Mouse (Mus musculus): ENCODE measurements at regions not wholly inside any gene's neighbourhood (a gene's known extent, or its start where the extent isn't known, plus 50 kb on each side); places are given as distances from the start of the nearest gene placed in this dataset.

DNA sequence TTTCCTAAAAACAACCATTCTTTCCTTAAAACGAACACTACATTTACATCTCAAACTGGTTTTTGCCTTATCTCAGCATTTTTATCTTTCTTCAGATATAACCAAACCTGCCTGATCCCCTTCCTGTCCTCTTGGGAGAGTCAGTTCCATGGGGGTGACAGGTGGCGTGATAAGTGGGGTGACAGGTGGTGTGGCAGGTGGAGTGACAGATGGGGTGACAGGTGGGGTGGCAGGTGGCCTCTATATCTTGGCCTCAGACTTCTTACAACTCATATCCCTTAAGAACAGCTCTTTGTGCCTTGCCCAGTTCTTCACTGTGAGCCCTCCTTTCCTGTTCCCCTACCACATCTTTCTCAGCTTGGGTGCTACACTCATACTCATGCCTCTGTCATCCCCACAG lies 259.0 kb upstream of the Far2 start:
- H3K4me1 ChIP-seq (ENCODE audit: control insufficient read depth in 1 of 2, insufficient read depth in 2 of 2, low read length in 2 of 2) = no peaks in the 10 kb centered on the region
- no peaks in the 10 kb centered on the region for H3K79me2 ChIP-seq (ENCODE audit: control insufficient read depth, insufficient read depth, low read length, poor library complexity)
- H3K9me3 ChIP-seq (replicated peaks; ENCODE audit: insufficient read depth, low read length) = no peaks in the 10 kb centered on the region
- no peak for DNase-seq (ENCODE audit: low read depth, low spot score)
- no peaks in the 10 kb centered on the region for H3K27me3 ChIP-seq (ENCODE audit: control insufficient read depth in 1 of 2, insufficient read depth in 2 of 2, low read length in 2 of 2)
- no peak overlapping the region for H3K27ac ChIP-seq (ENCODE audit: control insufficient read depth, low read depth, low read length)
- H3K4me3 ChIP-seq (ENCODE audit: control insufficient read depth in 1 of 2, insufficient read depth in 1 of 2, low read depth in 2 of 2, low read length in 2 of 2) = no peak overlapping the region
- TF ChIP-seq CTCF (IDR thresholded peaks at IDR 0.05 in 2 of 3, conservative IDR thresholded peaks at IDR 0.05 in 1 of 3; ENCODE audit: control insufficient read depth in 1 of 3, insufficient read depth in 1 of 3, low read depth in 2 of 3, low read length in 3 of 3, poor library complexity in 1 of 3, severe bottlenecking in 1 of 3) (no peak), JUND (IDR thresholded peaks at IDR 0.05; ENCODE audit: low read depth, low read length) (no peak), POLR2A (IDR thresholded peaks at IDR 0.05; ENCODE audit: control insufficient read depth in 1 of 2, insufficient read depth in 1 of 2, low read depth in 1 of 2, low read length in 2 of 2, poor library complexity in 1 of 2) (no peak), BHLHE40 (IDR thresholded peaks at IDR 0.05; ENCODE audit: borderline replicate concordance, low read depth, low read length) (no peak), TBP (IDR thresholded peaks at IDR 0.05; ENCODE audit: low read depth, low read length) (no peak), MYB (IDR thresholded peaks at IDR 0.05; ENCODE audit: low read depth, low read length) (no peak), ELF1 (IDR thresholded peaks at IDR 0.05; ENCODE audit: low read depth, low read length) (no peak), EP300 (IDR thresholded peaks at IDR 0.05; ENCODE audit: low read depth in 1 of 2, low read length in 2 of 2) (no peak), MAX (IDR thresholded peaks at IDR 0.05; ENCODE audit: low read length) (no peak), GATA1 (IDR thresholded peaks at IDR 0.05; ENCODE audit: low read depth, low read length) (no peak)
- H3K36me3 ChIP-seq (ENCODE audit: control insufficient read depth in 1 of 2, insufficient read depth in 2 of 2, low read length in 2 of 2) = no peaks in the 10 kb centered on the region
- H3K9ac ChIP-seq (ENCODE audit: control insufficient read depth, low read depth, low read length, poor library complexity, severe bottlenecking) = no peak overlapping the region

DNA sequence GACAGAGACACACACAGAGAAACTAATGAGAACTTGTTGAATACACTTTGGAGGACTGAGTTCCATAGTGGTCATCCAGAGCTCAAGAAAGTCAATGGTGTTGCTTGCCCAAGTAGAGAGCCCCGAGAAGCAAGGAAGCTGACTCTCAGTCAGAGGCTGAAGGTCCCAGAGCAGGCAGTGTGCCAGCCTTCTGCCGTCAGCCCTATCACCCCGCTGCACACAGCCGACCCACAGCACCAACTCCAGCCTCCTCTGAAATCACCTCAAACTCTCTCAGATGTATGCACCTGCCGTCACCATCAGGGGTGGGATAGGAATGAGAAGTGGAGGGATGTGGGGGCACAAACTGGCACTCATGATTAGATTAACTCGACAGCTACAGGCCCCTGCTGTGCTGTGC lies 257.9 kb upstream of the Far2 start:
- no peaks in the 10 kb centered on the region for H3K4me1 ChIP-seq (ENCODE audit: control insufficient read depth in 1 of 2, insufficient read depth in 2 of 2, low read length in 2 of 2)
- H3K27ac ChIP-seq (ENCODE audit: control insufficient read depth, low read depth, low read length) = no peak overlapping the region
- H3K9me3 ChIP-seq (replicated peaks; ENCODE audit: insufficient read depth, low read length) = no peaks in the 10 kb centered on the region
- DNase-seq (ENCODE audit: low read depth, low spot score) = no peak
- TF ChIP-seq KAT2A (conservative IDR thresholded peaks at IDR 0.05; ENCODE audit: low read depth, low read length) (no peak), NELFE (IDR thresholded peaks at IDR 0.05; ENCODE audit: low read depth, low read length) (no peak), ZMIZ1 (IDR thresholded peaks at IDR 0.05; ENCODE audit: low read depth, low read length) (no peak), EP300 (IDR thresholded peaks at IDR 0.05; ENCODE audit: low read depth in 1 of 2, low read length in 2 of 2) (no peak), SIN3A (IDR thresholded peaks at IDR 0.05; ENCODE audit: low read length) (no peak), CHD1 (IDR thresholded peaks at IDR 0.05; ENCODE audit: low read depth, low read length) (no peak), ZC3H11A (IDR thresholded peaks at IDR 0.05; ENCODE audit: low read depth, low read length) (no peak), ELF1 (IDR thresholded peaks at IDR 0.05; ENCODE audit: low read depth, low read length) (no peak), USF2 (IDR thresholded peaks at IDR 0.05; ENCODE audit: borderline replicate concordance in 1 of 2, insufficient read depth in 1 of 2, low read depth in 1 of 2, low read length in 2 of 2) (no peak), POLR2A (IDR thresholded peaks at IDR 0.05; ENCODE audit: control insufficient read depth in 1 of 2, insufficient read depth in 1 of 2, low read depth in 1 of 2, low read length in 2 of 2, poor library complexity in 1 of 2) (no peak), HCFC1 (IDR thresholded peaks at IDR 0.05; ENCODE audit: low read depth, low read length) (no peak), CHD2 (IDR thresholded peaks at IDR 0.05; ENCODE audit: low read length) (no peak), MXI1 (IDR thresholded peaks at IDR 0.05; ENCODE audit: low read depth, low read length) (no peak), TCF12 (IDR thresholded peaks at IDR 0.05; ENCODE audit: low read depth, low read length) (no peak), GABPA (IDR thresholded peaks at IDR 0.05; ENCODE audit: low read depth, low read length) (no peak), ZNF384 (IDR thresholded peaks at IDR 0.05; ENCODE audit: low read depth, low read length) (no peak), NRF1 (IDR thresholded peaks at IDR 0.05; ENCODE audit: insufficient read depth, low read depth, low read length, poor library complexity, severe bottlenecking) (no peak), POLR2AphosphoS2 (IDR thresholded peaks at IDR 0.05; ENCODE audit: low read length) (no peak), E2F4 (IDR thresholded peaks at IDR 0.05; ENCODE audit: borderline replicate concordance, low read depth, low read length) (no peak), ZKSCAN1 (IDR thresholded peaks at IDR 0.05; ENCODE audit: low read depth, low read length) (no peak)
- H3K4me3 ChIP-seq (ENCODE audit: control insufficient read depth in 1 of 2, insufficient read depth in 1 of 2, low read depth in 2 of 2, low read length in 2 of 2) = no peak overlapping the region
- no peaks in the 10 kb centered on the region for H3K79me2 ChIP-seq (ENCODE audit: control insufficient read depth, insufficient read depth, low read length, poor library complexity)
- no peak overlapping the region for H3K9ac ChIP-seq (ENCODE audit: control insufficient read depth, low read depth, low read length, poor library complexity, severe bottlenecking)
- H3K36me3 ChIP-seq (ENCODE audit: control insufficient read depth in 1 of 2, insufficient read depth in 2 of 2, low read length in 2 of 2) = no peaks in the 10 kb centered on the region
- no peaks in the 10 kb centered on the region for H3K27me3 ChIP-seq (ENCODE audit: control insufficient read depth in 1 of 2, insufficient read depth in 2 of 2, low read length in 2 of 2)
